Mouse (Mus musculus) bone marrow, adult 2 months (tissue): ENCODE data around the gene Hist1h2ac. TPM values are rescaled to one million over a fixed set of nuclear protein-coding genes. Genes with fewer than 3 reads are reported as not detected.

Experiments
- H3K27ac ChIP-seq: fragments of 200-500 bp; 2 replicates; pipeline ENCODE4 v1.5.1; 2012; ENCODE audit warnings: low read depth, mild to moderate bottlenecking, control low read depth, inconsistent platforms, low read length; ENCODE audit not compliant: control insufficient read depth, poor library complexity, insufficient read depth
- H3K4me1 ChIP-seq: fragments of 200-500 bp; 2 replicates; pipeline ENCODE4 v1.6.1; 2011; ENCODE audit warnings: low read length; ENCODE audit not compliant: control insufficient read depth, insufficient read depth
- H3K4me3 ChIP-seq: fragments of 200-500 bp; replicated peaks from 2 replicates; pipeline ENCODE3; 2011; ENCODE audit warnings: mild to moderate bottlenecking, low read depth, low read length, control low read depth; ENCODE audit not compliant: control insufficient read depth
- CTCF ChIP-seq: fragments of 200-500 bp; IDR thresholded peaks from 2 replicates; pipeline ENCODE4 v1.5.1; 2011; ENCODE audit warnings: low read length, control low read depth; ENCODE audit not compliant: control insufficient read depth, insufficient read depth
- POLR2A ChIP-seq: fragments of 200-500 bp; IDR thresholded peaks from 2 replicates; pipeline ENCODE4 v1.6.1; 2011; ENCODE audit warnings: low read depth, mild to moderate bottlenecking, control low read depth, low read length, borderline replicate concordance; ENCODE audit not compliant: control insufficient read depth
- WGBS: fragments of 180-500 bp; shearing (Covaris S2); methylation state at CpG from one replicate; pipeline ENCODE4 v1.1.7; 2018; 5-methylcytosine and 5-hydroxymethylcytosine counted together
- polyA plus RNA-seq: library from polyadenylated mRNA; stranded (reverse); fragments of >200 nt; gene quantifications from 2 replicates; pipeline ENCODE4 v1.2.4, GENCODE M21; 2011; ENCODE audit warnings: low replicate concordance; ENCODE audit not compliant: missing spikeins, insufficient read depth, insufficient read length

Hist1h2ac gene
- polyA plus RNA-seq, 1 experiment: 3.7 TPM

DNA sequence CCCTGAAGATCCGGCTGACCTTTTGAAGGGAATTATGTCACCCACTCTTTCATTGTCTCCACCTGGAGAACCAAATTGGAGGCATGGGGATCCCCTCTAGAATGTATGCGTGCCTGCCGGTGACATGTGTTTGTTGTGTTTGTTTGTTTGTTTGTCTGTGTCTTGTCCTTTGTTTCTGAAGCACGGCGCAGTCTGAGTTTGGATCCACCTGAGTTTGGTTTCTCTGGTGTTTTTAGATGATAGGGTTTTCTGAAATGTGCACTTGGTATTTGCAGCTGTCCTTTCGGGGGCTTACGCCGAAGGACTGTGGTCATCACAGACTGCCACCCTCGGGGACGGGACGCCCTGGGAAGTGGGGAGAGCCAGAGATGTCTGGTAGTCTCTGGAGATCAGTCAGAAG, 33.4 kb upstream of the Hist1h2ac start:
- peak overlapping the region; percentile 69 for H3K27ac ChIP-seq
- 62% methylated on average over 11 of the region's 11 CpGs for WGBS
- no peak overlapping the region for H3K4me3 ChIP-seq
- H3K4me1 ChIP-seq: no peaks in the 10 kb centered on the region; the same call in 1 of the 2 replicates
- no peak for TF ChIP-seq CTCF

DNA sequence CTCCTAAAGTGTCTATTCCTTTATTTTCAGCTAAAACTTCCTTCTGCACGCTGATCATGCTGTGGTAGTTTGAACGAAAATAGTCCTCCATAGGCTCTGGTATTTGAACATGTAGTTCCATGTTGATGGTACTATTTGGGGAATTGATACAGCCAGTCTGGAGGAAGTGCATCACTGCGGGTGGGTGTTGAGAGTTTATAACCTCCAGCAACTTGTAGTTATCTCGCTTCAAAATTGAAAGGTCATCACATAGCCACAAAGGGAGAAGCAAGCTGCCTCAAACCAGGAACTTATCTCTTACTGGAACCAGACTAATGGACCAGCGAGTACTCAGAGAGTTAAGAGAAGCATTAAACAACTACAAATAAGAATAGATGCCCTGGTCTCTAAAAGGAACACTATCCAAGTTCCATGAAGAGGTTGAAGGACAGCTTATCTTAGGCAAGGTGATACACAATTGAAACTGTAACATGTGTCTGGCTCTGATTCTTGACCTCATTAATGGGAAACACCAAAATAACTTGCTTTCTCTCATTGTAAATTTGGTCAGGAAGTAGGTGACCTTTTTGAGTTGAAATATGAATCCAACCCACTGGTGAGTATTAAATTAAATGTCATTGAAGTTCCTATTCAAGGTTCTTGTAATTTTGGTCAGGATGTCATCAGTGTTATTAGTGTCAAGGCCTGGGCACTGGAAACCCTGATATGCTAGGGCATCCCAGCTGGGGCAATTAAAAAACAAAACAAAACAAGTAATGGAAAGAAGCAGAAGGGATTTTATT, 32.7 kb upstream of the Hist1h2ac start:
- WGBS: 33% methylated on average over 5 of the region's 5 CpGs

DNA sequence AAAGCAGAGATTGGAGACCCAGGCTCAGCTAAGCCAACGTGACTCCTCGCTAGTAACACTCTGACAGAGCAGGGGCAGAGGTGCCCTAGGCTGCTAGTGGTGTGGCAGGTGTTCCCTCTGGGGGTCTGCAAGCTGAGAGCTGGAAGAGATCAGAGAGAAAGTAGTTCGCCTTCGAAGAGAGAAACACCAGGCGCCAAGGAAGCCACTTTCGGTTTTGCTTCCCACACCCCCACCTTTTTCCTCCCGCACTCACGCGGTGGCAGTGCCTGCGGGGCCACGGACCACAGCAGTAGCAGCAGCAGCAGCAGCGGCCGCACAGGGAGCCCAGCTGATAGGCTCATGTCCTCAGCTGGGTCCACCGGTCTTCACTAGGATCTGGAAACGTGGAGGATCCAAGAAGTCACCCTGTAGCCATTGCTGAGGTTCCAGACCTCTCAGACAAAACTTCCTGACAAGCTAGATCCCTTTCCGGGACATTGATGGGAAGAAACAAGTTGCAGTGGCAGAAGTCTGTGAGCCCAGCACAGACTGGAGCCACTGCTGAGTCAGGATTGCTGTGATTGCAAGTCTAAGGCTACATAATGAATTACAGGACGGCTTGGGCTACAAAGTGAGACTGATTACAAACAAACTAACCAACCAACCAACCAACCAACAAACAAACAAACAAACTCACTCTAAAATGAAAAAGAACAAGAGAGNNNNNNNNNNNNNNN, 26.8 kb upstream of the Hist1h2ac start, which contains the start of gene Hfe:
Gene Hfe (minus strand): TSS at position 481 of the 716 bp plus-strand sequence.
- 2% methylated on average over 17 of the region's 17 CpGs for WGBS
- Histone ChIP-seq H3K4me3 (peak within 1 kb of the TSS; percentile 75), H3K4me1 (no peaks in the 10 kb centered on the region; the same call in 1 of the 2 replicates), H3K27ac (peak within 1 kb of the TSS; percentile 78)
- TF ChIP-seq CTCF: no peak
- TF ChIP-seq POLR2A: peak; percentile 64; the same call in 1 of the 2 replicates

More for the DNA sequence above, 32.7 kb upstream of the Hist1h2ac start:
- no peak for TF ChIP-seq POLR2A
- no peak for TF ChIP-seq CTCF
- Histone ChIP-seq H3K27ac (no peak overlapping the region), H3K4me3 (no peak overlapping the region), H3K4me1 (no peaks in the 10 kb centered on the region; the same call in 1 of the 2 replicates)

DNA sequence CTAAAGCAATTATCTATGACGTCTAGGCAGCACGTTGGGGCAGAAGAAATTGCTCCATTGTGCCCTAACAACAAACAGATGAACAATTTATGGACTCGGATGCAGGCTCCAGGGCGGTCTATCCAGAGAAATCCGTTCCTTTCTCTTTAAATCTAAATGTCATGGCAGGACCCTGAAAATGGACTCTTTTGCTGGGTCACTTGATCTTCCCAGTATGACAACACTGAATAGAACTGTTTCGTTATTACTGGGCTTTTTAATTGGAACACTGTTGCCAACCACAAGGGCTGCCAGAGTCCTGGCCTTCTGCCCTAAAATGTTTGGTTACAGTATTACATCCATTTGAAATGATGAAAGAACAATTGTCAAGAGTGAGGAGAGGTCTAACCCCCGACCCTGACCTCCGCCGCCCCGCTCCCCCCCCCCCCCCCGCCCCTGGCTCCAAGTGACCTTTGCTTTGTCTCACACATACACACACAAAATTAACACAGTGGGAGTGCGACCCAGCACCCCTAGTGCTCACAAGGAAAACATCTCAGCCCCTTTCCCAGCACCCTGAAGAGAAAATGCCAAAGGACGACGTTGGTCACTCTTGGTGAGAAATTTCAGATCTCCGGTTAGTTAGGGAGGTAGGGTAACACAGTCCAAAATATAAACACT, 26.1 kb upstream of the Hist1h2ac start:
- H3K27ac ChIP-seq: peak overlapping the region; percentile 78
- no peaks in the 10 kb centered on the region; the same call in 1 of the 2 replicates for H3K4me1 ChIP-seq
- peak overlapping the region; percentile 75 for H3K4me3 ChIP-seq
- no peak for TF ChIP-seq CTCF
- TF ChIP-seq POLR2A: no peak
- 21% methylated on average over 15 of the region's 15 CpGs for WGBS

DNA sequence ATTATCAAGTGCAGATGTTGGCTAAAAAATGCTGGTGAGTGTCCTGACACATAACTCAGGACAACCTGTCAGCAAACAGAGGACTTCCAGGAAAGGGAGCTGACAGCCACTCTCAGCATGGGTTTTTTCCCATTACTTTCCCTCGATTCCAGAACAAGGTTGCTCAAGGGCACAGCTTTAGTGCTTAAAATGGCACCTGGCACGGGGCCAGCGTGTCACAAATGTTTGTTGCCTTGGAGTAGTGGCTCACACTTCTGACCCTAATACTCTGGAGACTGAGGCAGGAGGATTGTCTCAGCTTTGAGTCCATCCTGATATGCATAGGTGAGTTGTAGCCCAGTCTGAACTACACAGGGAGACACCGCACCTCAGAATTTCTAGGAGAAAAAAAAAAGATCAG, 24.9 kb upstream of the Hist1h2ac start:
- Histone ChIP-seq H3K4me3 (no peak overlapping the region), H3K4me1 (no peaks in the 10 kb centered on the region; the same call in 1 of the 2 replicates), H3K27ac (no peak overlapping the region)
- no peak for TF ChIP-seq CTCF
- no peak for TF ChIP-seq POLR2A
- 68% methylated on average over 4 of the region's 4 CpGs for whole genome bisulfite sequencing

DNA sequence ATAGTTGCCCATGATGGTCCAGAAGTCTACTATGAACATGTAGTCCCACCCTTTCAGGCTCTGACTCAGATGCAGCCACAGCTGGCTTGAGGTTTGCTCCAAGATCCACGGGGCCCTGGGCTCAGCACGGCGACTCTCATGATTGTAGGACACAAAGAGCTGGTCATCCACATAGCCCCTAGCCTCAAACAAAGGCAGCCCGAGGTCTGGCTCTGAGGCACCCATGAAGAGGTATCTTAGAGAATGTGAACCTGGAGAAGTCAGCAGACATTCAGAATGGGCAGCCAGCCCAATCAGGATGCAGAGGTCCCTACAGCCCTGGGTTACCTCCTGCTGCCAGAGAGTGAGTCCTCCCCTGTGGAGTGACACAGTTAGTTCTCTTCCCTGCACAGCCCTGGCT, 24.3 kb upstream of the Hist1h2ac start:
- WGBS: 76% methylated on average over 4 of the region's 4 CpGs
- Histone ChIP-seq H3K4me3 (no peak overlapping the region), H3K27ac (no peak overlapping the region), H3K4me1 (no peaks in the 10 kb centered on the region; the same call in 1 of the 2 replicates)
- no peak for TF ChIP-seq CTCF
- no peak for TF ChIP-seq POLR2A

DNA sequence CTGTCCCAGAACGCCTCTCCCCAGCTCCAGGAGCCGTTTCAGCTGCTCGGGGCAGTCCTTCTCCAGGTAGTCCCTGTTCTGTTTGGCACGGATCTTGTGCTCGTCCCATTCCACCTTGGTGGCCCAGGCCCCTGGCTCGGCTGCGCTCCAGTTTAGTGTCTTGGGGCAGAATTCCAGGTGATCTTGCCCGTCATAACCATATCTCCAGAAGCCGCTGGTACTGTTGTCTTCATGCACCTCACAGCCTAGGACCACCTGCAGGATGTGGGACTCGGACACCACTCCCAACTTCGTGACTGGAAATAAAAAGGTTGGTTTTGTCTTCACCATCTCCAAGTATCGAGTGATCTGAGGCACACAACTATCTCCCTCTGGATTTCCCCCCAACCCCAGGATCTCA, 23.0 kb upstream of the Hist1h2ac start:
- 80% methylated on average over 12 of the region's 12 CpGs for WGBS
- no peak overlapping the region for H3K27ac ChIP-seq
- H3K4me1 ChIP-seq: no peaks in the 10 kb centered on the region; the same call in 1 of the 2 replicates
- no peak overlapping the region for H3K4me3 ChIP-seq
- TF ChIP-seq POLR2A: no peak
- TF ChIP-seq CTCF: no peak
